Mouse (Mus musculus): Measurements from ENCODE around the gene Ccnl1.
A peak's percentile ranks its signal among the peaks of the same experiment; 100 is the strongest.

Ccnl1 gene

GRCm38 (mm10) chr3:65958840-65959185 lies 764 bp upstream of the Ccnl1 start:
- no peak for DNase-seq (ENCODE audit: low spot score)

- DNase-seq (ENCODE audit: low spot score), result peak; percentile 34
Observed at GRCm38 (mm10) chr3:65957271-65958101, 563 bp downstream of the Ccnl1 start.

DNA sequence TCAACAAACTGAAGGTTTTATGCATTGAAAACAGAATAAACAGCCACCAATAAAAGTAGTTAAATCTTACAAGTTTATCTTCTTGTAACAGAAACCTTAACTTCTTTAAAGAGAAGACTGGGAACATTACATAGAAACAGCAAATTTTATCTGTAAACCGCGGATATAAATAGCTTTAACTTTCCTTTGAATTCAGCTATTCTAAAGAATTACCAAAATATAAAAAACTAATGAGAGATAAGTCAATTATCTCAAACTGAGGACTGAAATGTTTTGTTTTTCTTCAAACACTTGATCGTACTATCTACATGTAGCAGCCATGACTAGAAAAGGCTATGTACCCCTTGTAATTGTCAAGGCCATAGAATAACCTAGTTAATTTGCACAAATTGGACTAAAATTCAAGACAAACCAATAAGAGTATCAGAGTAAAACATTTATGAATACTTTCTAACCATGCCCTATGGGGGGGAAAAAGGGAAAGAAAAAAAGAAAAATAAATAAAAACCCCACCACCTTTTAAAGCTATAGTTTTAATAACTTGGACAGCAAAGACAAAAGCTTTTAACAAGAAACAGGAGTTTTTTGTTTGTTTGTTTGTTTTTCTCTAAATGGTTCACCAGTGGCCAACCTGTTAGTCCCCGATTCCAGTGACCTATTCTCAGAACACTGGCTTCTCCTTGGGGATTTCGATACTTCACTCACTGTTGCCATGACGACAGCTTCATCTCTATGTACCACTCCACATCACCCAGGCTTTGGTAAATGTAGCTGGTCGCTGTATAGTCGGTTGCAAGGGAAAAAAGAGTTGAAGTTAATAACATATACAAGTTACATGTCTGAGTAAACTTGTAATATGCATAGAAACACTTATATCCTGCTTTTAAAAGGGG lies 3.3 kb downstream of the Ccnl1 start:
- DNase-seq (ENCODE audit: low spot score), result no peak

DNA sequence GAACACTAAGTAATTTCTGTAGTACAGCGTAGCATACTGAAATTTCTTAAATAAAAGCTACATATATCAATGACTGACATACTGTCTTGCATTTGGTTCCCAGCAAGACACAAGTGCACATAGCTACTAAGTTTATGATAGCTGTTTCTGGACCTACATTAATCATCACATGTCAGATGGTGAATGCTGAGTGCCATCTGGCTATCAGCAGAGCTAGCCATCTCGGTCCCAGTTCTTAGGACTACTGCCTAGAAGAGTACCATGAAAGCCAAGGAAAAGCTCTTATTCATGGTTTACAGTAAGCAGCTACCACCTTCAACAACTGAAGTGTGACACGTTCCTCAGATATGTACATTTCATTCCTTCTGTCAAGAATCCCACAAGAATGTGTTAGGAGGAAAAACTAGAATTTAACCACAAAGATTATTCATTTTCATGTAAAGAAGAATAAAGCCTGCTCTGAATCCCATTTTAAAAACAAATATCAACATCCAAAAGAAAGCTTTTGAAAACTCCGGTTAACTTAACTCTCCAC lies 7.2 kb downstream of the Ccnl1 start:
- no peak for DNase-seq (ENCODE audit: low spot score)

- DNase-seq (ENCODE audit: low spot score), result no peak
Observed at GRCm38 (mm10) chr3:65950304-65950703, 7.7 kb downstream of the Ccnl1 start.

- no peak for DNase-seq (ENCODE audit: low spot score)
Observed at GRCm38 (mm10) chr3:65945277-65945932, 12.6 kb downstream of the Ccnl1 start.

DNA sequence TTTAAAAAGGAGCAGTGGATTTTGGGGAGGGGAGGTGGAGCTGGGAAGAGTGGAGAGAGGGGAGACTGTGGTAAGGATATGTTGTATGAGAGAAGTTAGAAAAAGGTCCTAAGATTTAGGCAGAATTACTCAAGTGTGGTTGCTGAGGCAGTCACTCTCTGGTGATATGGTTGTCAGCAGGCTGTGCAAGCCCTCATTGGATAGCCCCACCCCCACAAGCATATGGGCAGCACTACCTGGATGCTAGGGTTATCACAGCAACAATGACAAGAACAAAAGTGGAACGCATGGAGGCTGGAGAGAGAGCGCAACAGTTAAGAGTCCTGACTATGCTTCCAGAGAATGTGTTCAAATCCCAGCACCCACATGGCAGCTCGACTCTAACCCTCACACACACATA lies 13.3 kb downstream of the Ccnl1 start:
- DNase-seq (ENCODE audit: low spot score), result no peak

GRCm38 (mm10) chr3:65943453-65943852 lies 14.6 kb downstream of the Ccnl1 start:
- DNase-seq (ENCODE audit: low spot score), result no peak

DNA sequence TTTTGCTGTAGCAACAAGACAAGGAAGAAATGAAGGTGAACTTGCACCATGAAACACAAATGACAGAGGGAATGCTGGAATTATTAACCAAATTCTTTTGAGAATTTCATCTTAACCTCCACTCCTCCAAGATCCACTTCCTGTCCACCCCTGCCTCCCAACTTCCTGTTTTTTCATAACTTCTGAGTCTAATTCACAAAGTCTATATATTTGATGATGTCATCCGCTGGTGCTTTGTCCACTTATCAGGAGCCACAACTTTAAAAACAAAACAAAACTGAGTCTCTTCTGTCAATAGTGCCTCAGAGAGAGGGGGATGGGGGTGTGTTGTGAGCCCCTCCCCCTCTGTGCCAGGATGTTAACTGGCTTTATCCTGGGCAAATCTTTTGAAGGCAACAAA lies 17.0 kb downstream of the Ccnl1 start:
- no peak for DNase-seq (ENCODE audit: low spot score)

DNA sequence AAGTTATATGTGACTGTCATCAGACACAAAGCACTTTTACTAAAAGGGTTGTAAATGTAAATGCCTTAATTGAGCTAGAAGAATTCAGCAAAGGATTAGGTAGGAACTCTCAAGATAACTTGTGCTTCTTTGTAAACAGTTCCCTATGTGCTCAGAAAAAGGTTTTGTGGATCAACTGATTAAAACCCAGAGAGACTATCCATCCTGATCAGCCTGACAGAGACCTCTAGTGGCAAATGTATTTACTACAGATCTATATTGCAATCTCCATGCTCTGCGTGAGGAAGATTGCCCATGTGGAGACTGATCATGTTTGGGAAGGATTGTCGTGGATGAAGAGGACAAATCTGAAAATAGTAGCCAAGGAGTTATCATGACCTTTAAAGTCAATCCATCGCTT lies 19.8 kb downstream of the Ccnl1 start:
- DNase-seq (ENCODE audit: low spot score), result no peak

GRCm38 (mm10) chr3:65936384-65936783 lies 21.7 kb downstream of the Ccnl1 start:
- DNase-seq (ENCODE audit: low spot score), result no peak

DNA sequence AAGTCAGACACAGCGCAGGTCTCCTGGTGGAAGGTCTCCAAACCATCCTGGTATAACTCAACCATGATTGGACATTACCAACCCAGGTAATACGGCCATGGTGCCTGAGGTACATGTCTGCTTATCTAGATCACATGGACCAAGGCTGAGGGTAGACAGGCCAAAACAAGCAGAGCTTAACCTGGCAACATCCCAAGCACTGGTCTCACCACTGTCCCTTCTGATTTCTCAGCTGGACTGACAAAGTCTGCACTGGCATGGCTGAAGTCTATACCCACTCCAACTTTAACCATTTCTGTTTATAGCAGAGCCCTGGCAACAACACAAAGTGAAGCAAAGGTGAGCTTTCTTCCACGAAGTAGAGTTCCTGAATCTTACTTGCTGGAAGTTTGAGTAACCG lies 22.9 kb downstream of the Ccnl1 start:
- DNase-seq (ENCODE audit: low spot score), result no peak

DNA sequence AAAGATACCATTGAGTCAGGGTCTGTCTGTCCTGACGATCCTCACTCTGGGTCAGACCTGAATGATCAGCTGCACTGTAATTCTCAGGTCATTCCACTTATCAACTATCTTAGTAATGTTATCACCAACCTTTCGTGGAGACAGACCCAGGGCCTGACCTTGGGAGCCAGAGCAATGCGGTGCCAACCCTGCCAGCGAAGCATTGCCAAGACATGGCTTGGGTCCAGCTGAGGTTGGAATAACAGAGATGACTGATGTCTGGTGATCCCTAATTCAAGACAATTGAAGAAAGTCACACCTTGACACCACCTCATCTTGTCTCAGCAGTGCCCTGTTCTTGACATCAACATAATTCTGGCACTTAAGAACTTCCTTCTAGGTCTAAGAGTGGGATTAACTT lies 24.3 kb downstream of the Ccnl1 start:
- DNase-seq (ENCODE audit: low spot score), result no peak

GRCm38 (mm10) chr3:65931542-65931941 lies 26.5 kb downstream of the Ccnl1 start:
- DNase-seq (ENCODE audit: low spot score), result no peak

DNA sequence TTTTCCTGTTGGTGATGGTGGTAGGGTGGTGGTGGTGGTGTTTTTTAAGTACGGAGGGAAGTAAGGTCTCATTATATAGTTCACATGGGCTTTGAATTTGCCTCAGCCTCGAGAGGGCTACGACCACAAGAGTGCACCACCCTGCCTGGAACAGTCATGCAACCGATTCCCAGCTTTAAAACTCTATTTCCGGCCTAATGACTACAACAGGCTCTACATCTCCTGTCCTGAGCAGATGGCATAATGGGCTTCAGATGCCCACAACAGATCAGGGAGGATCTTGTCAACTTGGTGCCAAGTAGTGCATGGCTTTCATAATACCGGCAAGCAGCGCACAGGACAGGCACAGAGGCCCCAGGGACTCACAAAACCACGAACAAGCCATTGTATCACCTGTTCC lies 27.4 kb downstream of the Ccnl1 start:
- no peak for DNase-seq (ENCODE audit: low spot score)

- DNase-seq (ENCODE audit: low spot score), result no peak
Observed at GRCm38 (mm10) chr3:65929821-65930633, 28.0 kb downstream of the Ccnl1 start.

DNA sequence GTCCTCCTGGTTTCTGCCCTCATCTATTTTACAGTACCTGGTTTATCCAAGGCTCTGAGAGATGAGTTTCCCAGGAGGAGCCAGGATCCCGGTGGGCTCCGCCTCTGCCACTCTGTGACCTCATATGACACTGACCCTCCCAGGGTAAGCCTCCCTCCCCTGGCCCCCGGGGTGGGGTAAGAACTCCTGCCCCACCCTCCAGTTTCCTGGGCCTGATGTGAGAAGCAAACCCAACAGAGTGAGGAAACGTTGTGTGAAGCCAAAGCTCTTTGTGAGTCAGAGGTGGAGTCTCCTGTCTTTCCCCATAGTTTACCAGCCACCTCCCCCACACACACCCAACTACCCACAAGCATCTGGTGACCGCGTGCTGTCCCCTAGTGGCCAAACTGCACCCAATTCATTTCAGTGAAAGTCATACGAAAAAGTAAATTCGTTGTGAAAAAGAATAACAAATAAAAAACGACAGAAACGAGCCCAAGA lies 28.7 kb downstream of the Ccnl1 start:
- peak; percentile 49 for DNase-seq (ENCODE audit: low spot score)

- DNase-seq (ENCODE audit: low spot score), result no peak
Observed at GRCm38 (mm10) chr3:65928614-65929272, 29.3 kb downstream of the Ccnl1 start.

GRCm38 (mm10) chr3:65927685-65928084 lies 30.4 kb downstream of the Ccnl1 start:
- DNase-seq (ENCODE audit: low spot score), result peak; percentile 33

- DNase-seq (ENCODE audit: low spot score), result no peak
Observed at GRCm38 (mm10) chr3:65927101-65927501, 30.9 kb downstream of the Ccnl1 start.

GRCm38 (mm10) chr3:65926426-65926825 lies 31.6 kb downstream of the Ccnl1 start:
- no peak for DNase-seq (ENCODE audit: low spot score)
